Mouse (Mus musculus) embryonic facial prominence, embryonic 15.5 days (tissue): ENCODE measurements at regions not wholly inside any gene's neighbourhood (a gene's known extent, or its start where the extent isn't known, plus 50 kb on each side); places are given as distances from the start of the nearest gene placed in this dataset.

Experiments
- ATAC-seq: fragments of 200-750 bp; cut with Nextera tagmentation; 2 replicates; pipeline ENCODE4 v1.8.0; 2017; ENCODE audit warnings: low read depth, moderate TSS enrichment; ENCODE audit not compliant: insufficient number of reproducible peaks, low FRiP score, low TSS enrichment
- H3K27ac ChIP-seq: fragments of 300-500 bp; sonication (generic); replicated peaks from 2 replicates; pipeline ENCODE4 v1.5.1; 2015; ENCODE audit warnings: mild to moderate bottlenecking, inconsistent platforms
- H3K27me3 ChIP-seq: fragments of 300-500 bp; sonication (generic); 2 replicates; pipeline ENCODE4 v1.6.1; 2015; ENCODE audit warnings: inconsistent platforms
- H3K36me3 ChIP-seq: fragments of 300-500 bp; sonication (generic); 2 replicates; pipeline ENCODE4 v1.6.1; 2015; ENCODE audit warnings: mild to moderate bottlenecking, inconsistent platforms
- H3K4me1 ChIP-seq: fragments of 300-500 bp; sonication (generic); 2 replicates; pipeline ENCODE4 v1.6.1; 2015; ENCODE audit warnings: inconsistent platforms
- H3K4me2 ChIP-seq: fragments of 300-500 bp; sonication (generic); replicated peaks from 2 replicates; pipeline ENCODE4 v1.6.1; 2015; ENCODE audit warnings: mild to moderate bottlenecking, inconsistent platforms
- H3K4me3 ChIP-seq: fragments of 300-500 bp; sonication (generic); replicated peaks from 2 replicates; pipeline ENCODE4 v1.5.1; 2015; ENCODE audit warnings: mild to moderate bottlenecking, inconsistent platforms
- H3K9ac ChIP-seq: fragments of 300-500 bp; sonication (generic); 2 replicates; pipeline ENCODE4 v1.6.1; 2015; ENCODE audit warnings: inconsistent platforms
- H3K9me3 ChIP-seq: fragments of 300-500 bp; sonication (generic); replicated peaks from 2 replicates; pipeline ENCODE4 v1.6.1; 2016; ENCODE audit warnings: inconsistent platforms
- WGBS: fragments of 180-500 bp; shearing (Covaris S2); methylation state at CpG from one replicate; pipeline ENCODE4 v1.1.7; 2015; 5-methylcytosine and 5-hydroxymethylcytosine counted together

DNA sequence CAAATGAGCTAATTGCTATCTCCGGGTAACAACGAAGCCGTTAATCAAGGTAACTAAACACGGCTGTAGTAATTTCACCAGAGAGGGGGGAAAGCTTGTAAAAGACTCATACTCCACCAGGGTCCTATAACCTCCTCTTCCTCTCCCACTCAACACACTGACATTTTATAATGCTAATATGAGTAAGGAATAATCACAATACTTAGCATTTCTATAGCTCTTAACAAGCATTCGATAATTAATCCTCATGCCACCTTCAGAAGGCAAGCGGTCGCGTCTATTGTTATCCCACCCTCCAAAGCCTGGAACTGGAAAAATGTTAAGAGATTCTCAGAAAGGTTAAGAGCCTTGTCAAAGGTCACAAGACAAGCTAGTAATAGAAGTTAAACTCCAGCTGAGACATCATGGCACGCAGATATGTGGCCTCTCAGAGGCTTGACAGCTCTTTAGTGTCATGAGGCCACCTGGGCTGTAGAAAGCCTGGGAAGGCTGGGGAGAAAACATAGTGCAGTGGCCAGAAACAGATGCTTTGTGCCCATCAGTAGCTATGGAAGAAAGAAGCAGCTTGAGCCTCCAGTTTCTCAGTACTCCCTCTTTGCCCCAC is 356.3 kb upstream of the Got2 start:
- WGBS: 70% methylated on average over 9 of the region's 9 CpGs
- Histone ChIP-seq H3K36me3 (no peaks in the 10 kb centered on the region), H3K4me1 (no peaks in the 10 kb centered on the region), H3K9me3 (no peaks in the 10 kb centered on the region), H3K27me3 (no peaks in the 10 kb centered on the region), H3K4me2 (no peak overlapping the region), H3K4me3 (no peak overlapping the region), H3K9ac (no peak overlapping the region), H3K27ac (no peak overlapping the region)
- ATAC-seq: no peak

DNA sequence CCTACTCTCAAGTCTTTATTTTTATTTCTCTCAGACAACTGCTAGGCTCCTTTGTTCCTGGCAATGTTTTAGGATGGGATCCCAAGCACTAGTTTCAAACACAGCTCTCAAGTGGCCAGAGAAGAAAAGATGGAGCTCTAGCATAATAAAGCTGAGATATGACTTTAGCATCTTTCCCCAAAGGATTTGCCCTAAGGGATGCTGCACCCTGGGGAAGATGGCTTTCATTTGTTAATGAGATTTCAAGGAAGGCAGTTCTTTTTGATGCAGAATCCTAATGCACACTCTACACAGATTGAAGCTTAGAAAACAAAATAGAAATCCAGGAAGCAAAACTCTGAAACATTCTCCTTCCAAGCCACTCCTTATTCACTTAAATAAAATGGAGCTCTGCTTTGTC is 350.1 kb upstream of the Got2 start:
- no peak overlapping the region for H3K27ac ChIP-seq
- H3K9ac ChIP-seq: no peak overlapping the region
- H3K36me3 ChIP-seq: no peaks in the 10 kb centered on the region
- H3K4me1 ChIP-seq: no peaks in the 10 kb centered on the region
- H3K4me3 ChIP-seq: no peak overlapping the region
- H3K9me3 ChIP-seq: no peaks in the 10 kb centered on the region
- H3K27me3 ChIP-seq: no peaks in the 10 kb centered on the region
- no peak for ATAC-seq
- no peak overlapping the region for H3K4me2 ChIP-seq

GRCm38 (mm10) chr8:96237940-96238339 is 349.6 kb upstream of the Got2 start:
- WGBS: 79% methylated on average over 3 of the region's 3 CpGs
- Histone ChIP-seq H3K4me1 (no peaks in the 10 kb centered on the region), H3K36me3 (no peaks in the 10 kb centered on the region), H3K27ac (no peak overlapping the region), H3K4me3 (no peak overlapping the region), H3K4me2 (no peak overlapping the region), H3K9ac (no peak overlapping the region), H3K9me3 (no peaks in the 10 kb centered on the region), H3K27me3 (no peaks in the 10 kb centered on the region)
- ATAC-seq: no peak

- Histone ChIP-seq H3K9ac (no peak overlapping the region), H3K27ac (no peak overlapping the region), H3K27me3 (no peaks in the 10 kb centered on the region), H3K4me3 (no peak overlapping the region), H3K4me2 (no peak overlapping the region), H3K4me1 (no peaks in the 10 kb centered on the region), H3K9me3 (no peaks in the 10 kb centered on the region), H3K36me3 (no peaks in the 10 kb centered on the region)
- ATAC-seq: no peak
- 35% methylated on average over 4 of the region's 4 CpGs for WGBS
These were observed 342.1 kb upstream of the Got2 start for GRCm38 (mm10) chr8:96230412-96230811.
